Mouse (Mus musculus) ES-Bruce4 (cell line): ENCODE results near the gene Rapgef1. TPM values are rescaled to one million over a fixed set of nuclear protein-coding genes. Genes with fewer than 3 reads are reported as not detected.
A peak's percentile ranks its signal among the peaks of the same experiment; 100 is the strongest.

Experiments used
- H3K27ac ChIP-seq: 2 replicates; pipeline ENCODE4 v1.5.1; 2012; ENCODE audit warnings: low read length, inconsistent platforms; ENCODE audit not compliant: insufficient read depth
- H3K27me3 ChIP-seq: 2 replicates; pipeline ENCODE4 v1.6.1; 2012; ENCODE audit warnings: mild to moderate bottlenecking, low read length, inconsistent platforms; ENCODE audit not compliant: control insufficient read depth, poor library complexity, insufficient read depth, severe bottlenecking
- H3K36me3 ChIP-seq: 2 replicates; pipeline ENCODE4 v1.6.1; 2012; ENCODE audit warnings: inconsistent platforms, mild to moderate bottlenecking, low read length, moderate library complexity; ENCODE audit not compliant: control insufficient read depth, poor library complexity, insufficient read depth, severe bottlenecking
- H3K4me1 ChIP-seq: one replicate; pipeline ENCODE4 v1.8.1; 2011; ENCODE audit warnings: low read length; ENCODE audit not compliant: control insufficient read depth, insufficient read depth
- H3K4me3 ChIP-seq: 2 replicates; pipeline ENCODE4 v1.5.1; 2011; ENCODE audit warnings: low read depth, mild to moderate bottlenecking, low read length
- H3K9ac ChIP-seq: 2 replicates; pipeline ENCODE4 v1.6.1; 2012; ENCODE audit warnings: low read depth, mild to moderate bottlenecking, inconsistent platforms; ENCODE audit not compliant: poor library complexity, severe bottlenecking
- H3K9me3 ChIP-seq: replicated peaks from 2 replicates; pipeline ENCODE4 v1.6.1; 2012; ENCODE audit warnings: mild to moderate bottlenecking, low read length, inconsistent platforms; ENCODE audit not compliant: control insufficient read depth, poor library complexity, insufficient read depth, severe bottlenecking
- CTCF ChIP-seq: IDR thresholded peaks from one replicate; pipeline ENCODE4 v1.8.1; 2011; ENCODE audit warnings: low read depth, low read length
- EP300 ChIP-seq: IDR thresholded peaks from 2 replicates; pipeline ENCODE4 v1.6.1; 2011; ENCODE audit warnings: low read depth, low read length; ENCODE audit not compliant: insufficient read depth
- POLR2A ChIP-seq: IDR thresholded peaks from one replicate; pipeline ENCODE4 v1.8.1; 2011; ENCODE audit warnings: low read length; ENCODE audit not compliant: insufficient read depth
- polyA plus RNA-seq: library from polyadenylated mRNA; stranded (reverse); fragments of >200 nt; gene quantifications from 2 replicates; pipeline ENCODE4 v1.2.4, GENCODE M21; 2011; ENCODE audit warnings: low read depth; ENCODE audit not compliant: missing spikeins, insufficient read depth, insufficient read length

The Rapgef1 gene
- polyA plus RNA-seq, 1 experiment = 37.0 TPM

GRCm38 (mm10) chr2:29723132-29723531 lies 103.6 kb downstream of the Rapgef1 start:
- Histone ChIP-seq H3K27me3 (no peaks in the 10 kb centered on the region), H3K4me3 (no peak overlapping the region), H3K27ac (no peak overlapping the region), H3K36me3 (peaks cover 17% of the 10 kb centered on the region), H3K9me3 (no peaks in the 10 kb centered on the region), H3K9ac (no peak overlapping the region), H3K4me1 (no peaks in the 10 kb centered on the region)
- no peak for TF ChIP-seq CTCF
- no peak for TF ChIP-seq POLR2A

- Histone ChIP-seq H3K4me3 (no peak overlapping the region), H3K36me3 (peaks cover 14% of the 10 kb centered on the region), H3K27ac (no peak overlapping the region), H3K9me3 (no peaks in the 10 kb centered on the region), H3K9ac (no peak overlapping the region), H3K27me3 (no peaks in the 10 kb centered on the region), H3K4me1 (no peaks in the 10 kb centered on the region)
- no peak for TF ChIP-seq CTCF
- TF ChIP-seq EP300 = no peak
- TF ChIP-seq POLR2A = no peak
These were observed 105.3 kb downstream of the Rapgef1 start for GRCm38 (mm10) chr2:29724664-29725365.

GRCm38 (mm10) chr2:29729500-29729899 lies 110.0 kb downstream of the Rapgef1 start:
- TF ChIP-seq EP300 (peak; percentile 92), CTCF (no peak), POLR2A (peak; percentile 19)
- no peaks in the 10 kb centered on the region for H3K27me3 ChIP-seq
- peaks cover 9% of the 10 kb centered on the region; the same call in 1 of the 2 replicates for H3K36me3 ChIP-seq
- H3K9me3 ChIP-seq = no peaks in the 10 kb centered on the region
- no peak overlapping the region for H3K4me3 ChIP-seq
- H3K9ac ChIP-seq = no peak overlapping the region
- H3K4me1 ChIP-seq = peaks cover 4% of the 10 kb centered on the region
- H3K27ac ChIP-seq = peak overlapping the region; percentile 73

- Histone ChIP-seq H3K36me3 (peaks cover 8% of the 10 kb centered on the region; the same call in 1 of the 2 replicates), H3K4me3 (no peak overlapping the region), H3K9me3 (no peaks in the 10 kb centered on the region), H3K4me1 (peaks cover 4% of the 10 kb centered on the region), H3K27me3 (no peaks in the 10 kb centered on the region), H3K27ac (no peak overlapping the region), H3K9ac (no peak overlapping the region)
- TF ChIP-seq POLR2A = no peak
- peak; percentile 68 for TF ChIP-seq CTCF
- TF ChIP-seq EP300 = 0 out of 2 replicates have a peak, but pooled peaks have one; percentile 40
These were observed 112.0 kb downstream of the Rapgef1 start for GRCm38 (mm10) chr2:29731545-29731944.

GRCm38 (mm10) chr2:29732559-29732958 lies 113.0 kb downstream of the Rapgef1 start:
- peaks cover 5% of the 10 kb centered on the region; the same call in 1 of the 2 replicates for H3K36me3 ChIP-seq
- no peak overlapping the region for H3K27ac ChIP-seq
- no peaks in the 10 kb centered on the region for H3K27me3 ChIP-seq
- no peak overlapping the region for H3K9ac ChIP-seq
- H3K4me3 ChIP-seq = no peak overlapping the region
- no peaks in the 10 kb centered on the region for H3K9me3 ChIP-seq
- TF ChIP-seq POLR2A (no peak), EP300 (no peak), CTCF (no peak)
- H3K4me1 ChIP-seq = peaks cover 4% of the 10 kb centered on the region

GRCm38 (mm10) chr2:29733348-29733747 lies 113.8 kb downstream of the Rapgef1 start:
- Histone ChIP-seq H3K4me1 (peaks cover 4% of the 10 kb centered on the region), H3K9me3 (no peaks in the 10 kb centered on the region), H3K9ac (no peak overlapping the region), H3K27me3 (no peaks in the 10 kb centered on the region), H3K36me3 (peaks cover 5% of the 10 kb centered on the region; the same call in 1 of the 2 replicates), H3K4me3 (no peak overlapping the region), H3K27ac (no peak overlapping the region)
- no peak for TF ChIP-seq CTCF
- TF ChIP-seq POLR2A = no peak
- TF ChIP-seq EP300 = no peak
